Mouse (Mus musculus): ENCODE measurements around the gene Slc7a14.

DNA sequence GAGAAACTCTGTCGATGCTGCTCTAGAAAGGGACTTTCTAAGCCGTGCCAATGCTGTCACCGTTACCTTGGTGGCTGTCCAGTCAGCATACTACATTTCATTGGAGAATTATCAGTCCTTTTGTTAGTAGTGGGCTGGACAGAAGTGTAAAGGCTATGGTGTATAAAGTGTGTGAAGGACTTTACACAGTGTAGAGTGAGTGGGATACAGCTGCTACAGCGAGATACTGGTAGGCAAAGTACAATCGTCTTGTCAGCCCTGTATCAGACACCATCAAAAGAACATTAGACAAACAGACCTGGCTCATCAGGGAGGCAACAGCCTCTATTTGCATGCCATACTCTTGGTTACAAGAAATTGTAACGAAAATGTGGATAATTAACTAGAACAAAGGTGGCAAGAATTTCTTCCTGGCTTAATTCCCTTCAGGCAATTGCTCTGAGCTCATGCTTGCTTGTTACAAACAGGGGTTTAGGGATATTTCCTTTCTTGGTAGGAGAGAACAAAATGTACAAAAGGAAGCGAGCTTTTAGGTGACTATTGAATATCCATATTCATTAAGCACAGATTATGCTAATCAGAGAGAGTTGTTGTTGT is 48.7 kb downstream of the Slc7a14 start:
- no peak for TF ChIP-seq CTCF (IDR thresholded peaks at IDR 0.05; ENCODE audit: low read depth)
- no peak for TF ChIP-seq EP300 (IDR thresholded peaks at IDR 0.05; ENCODE audit: low read depth)
